Mouse (Mus musculus) hindlimb bud, embryonic 11.5 days (tissue): ENCODE measurements around the gene Abca3.
A peak's percentile ranks its signal among the peaks of the same experiment; 100 is the strongest.
"Not testable (repeated sequence)": the region's sequence is repeated elsewhere in the genome, so short reads cannot be mapped to it uniquely, and the experiment has no call there.

Experiments
- DNase-seq: peaks from one replicate; pipeline ENCODE4 v3.0.0-alpha.2; 2012; ENCODE audit warnings: low read depth, low spot score; ENCODE audit errors: extremely low spot score

Abca3 gene

GRCm38 (mm10) chr17:24378496-24378895 is 26.7 kb downstream of the Abca3 start:
- no peak for DNase-seq

- no peak for DNase-seq
Observed at GRCm38 (mm10) chr17:24383789-24384188, 32.0 kb downstream of the Abca3 start.

GRCm38 (mm10) chr17:24388711-24389110 is 37.0 kb downstream of the Abca3 start:
- DNase-seq = no peak

GRCm38 (mm10) chr17:24389865-24390264 is 38.1 kb downstream of the Abca3 start:
- DNase-seq = no peak

- DNase-seq = no peak
Observed at GRCm38 (mm10) chr17:24391149-24391548, 39.4 kb downstream of the Abca3 start.

- no peak for DNase-seq
Observed at GRCm38 (mm10) chr17:24393527-24393926, 41.8 kb downstream of the Abca3 start.

- no peak for DNase-seq
Observed at GRCm38 (mm10) chr17:24394456-24394855, 42.7 kb downstream of the Abca3 start.

GRCm38 (mm10) chr17:24402371-24402770 is 50.6 kb downstream of the Abca3 start:
- DNase-seq = no peak

- no peak for DNase-seq
Observed at GRCm38 (mm10) chr17:24407116-24407803, 55.5 kb downstream of the Abca3 start.

GRCm38 (mm10) chr17:24413557-24414211 is 61.9 kb downstream of the Abca3 start:
- no peak for DNase-seq

GRCm38 (mm10) chr17:24414230-24414976 is 62.7 kb downstream of the Abca3 start, which contains the start of gene Rnps1:
TSS of gene Rnps1 (plus strand) at chr17:24414565.
- DNase-seq = peak; percentile 98

GRCm38 (mm10) chr17:24415011-24415410 is 63.3 kb downstream of the Abca3 start:
- DNase-seq = no peak

- no peak for DNase-seq
Observed at GRCm38 (mm10) chr17:24416051-24416652, 64.4 kb downstream of the Abca3 start.

- DNase-seq = no peak
Observed at GRCm38 (mm10) chr17:24423114-24423513, 71.4 kb downstream of the Abca3 start.

GRCm38 (mm10) chr17:24424489-24424888 is 72.7 kb downstream of the Abca3 start:
- DNase-seq = no peak

GRCm38 (mm10) chr17:24425326-24425725 is 73.6 kb downstream of the Abca3 start:
- not testable (repeated sequence) for DNase-seq

GRCm38 (mm10) chr17:24425905-24426304 is 74.2 kb downstream of the Abca3 start:
- DNase-seq = no peak

- peak; percentile 62 for DNase-seq
Observed at GRCm38 (mm10) chr17:24426471-24427169, 74.9 kb downstream of the Abca3 start, which contains the start of gene Eci1. TSS of gene Eci1 (plus strand) at chr17:24426641.

GRCm38 (mm10) chr17:24427170-24427557 is 75.4 kb downstream of the Abca3 start:
- no peak for DNase-seq

GRCm38 (mm10) chr17:24429201-24429983 is 77.6 kb downstream of the Abca3 start:
- no peak for DNase-seq
